Mouse (Mus musculus) heart, postnatal 0 days (tissue): ENCODE measurements around the gene Vmp1.

Experiments
- CTCF ChIP-seq: IDR thresholded peaks from 2 replicates; pipeline ENCODE4 v1.5.1; 2016; ENCODE audit warnings: antibody characterized with exemption, control low read depth, low read depth
- EP300 ChIP-seq: IDR thresholded peaks from 2 replicates; pipeline ENCODE4 v1.6.1; 2016; ENCODE audit warnings: antibody characterized with exemption, low read depth

- no peak for TF ChIP-seq CTCF
- no peak for TF ChIP-seq EP300
These were observed 85.5 kb downstream of the Vmp1 start for GRCm38 (mm10) chr11:86598154-86598553.
